Mouse (Mus musculus) urinary bladder, adult 18-20 months (tissue): ENCODE measurements around the gene Hist3h2ba.

Experiments used
- DNase-seq, 2 experiments: peaks; one replicate each; pipeline ENCODE4 v3.0.0; 2022; ENCODE audit warnings: low spot score in 2 of 2, mixed read lengths in 2 of 2

Hist3h2ba gene

DNA sequence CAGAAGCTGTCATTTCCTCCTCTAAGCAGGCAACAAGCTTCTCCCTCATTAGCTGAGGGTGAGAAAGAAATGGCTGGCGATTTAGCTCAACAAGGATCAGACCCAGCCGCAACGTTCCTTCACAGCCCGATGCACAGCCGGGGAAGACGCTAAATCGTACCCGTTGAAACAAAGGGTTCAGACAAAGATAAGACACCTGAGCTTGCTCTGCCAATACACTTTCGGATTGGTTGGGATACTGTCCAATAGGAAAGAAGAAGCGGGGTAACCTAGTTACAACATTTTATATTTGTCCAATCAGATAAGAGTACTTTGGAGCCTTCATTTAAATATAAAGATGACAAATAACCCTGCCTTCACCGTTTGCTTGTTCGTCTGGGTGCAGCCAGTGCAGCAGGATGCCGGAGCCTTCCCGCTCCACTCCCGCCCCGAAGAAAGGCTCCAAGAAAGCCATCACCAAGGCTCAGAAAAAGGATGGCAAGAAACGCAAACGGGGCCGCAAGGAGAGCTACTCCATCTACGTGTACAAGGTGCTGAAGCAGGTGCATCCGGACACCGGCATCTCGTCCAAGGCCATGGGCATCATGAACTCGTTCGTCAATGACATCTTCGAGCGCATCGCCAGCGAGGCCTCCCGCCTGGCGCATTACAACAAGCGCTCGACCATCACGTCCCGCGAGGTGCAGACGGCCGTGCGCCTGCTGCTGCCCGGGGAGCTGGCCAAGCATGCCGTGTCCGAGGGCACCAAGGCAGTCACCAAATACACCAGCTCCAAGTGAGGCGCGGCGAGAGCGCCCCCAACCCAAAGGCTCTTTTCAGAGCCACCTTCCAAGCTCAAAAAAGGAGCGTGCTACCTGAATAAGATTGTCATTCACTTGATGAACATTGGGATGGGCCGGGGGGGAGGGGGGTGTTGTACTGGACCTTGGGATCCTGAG is at the start of gene Hist3h2ba:
TSS of gene Hist3h2ba (plus strand) at position 379 of the 938 bp plus-strand sequence.
- DNase-seq: peak in 1 of 2 experiments; percentile 44

DNA sequence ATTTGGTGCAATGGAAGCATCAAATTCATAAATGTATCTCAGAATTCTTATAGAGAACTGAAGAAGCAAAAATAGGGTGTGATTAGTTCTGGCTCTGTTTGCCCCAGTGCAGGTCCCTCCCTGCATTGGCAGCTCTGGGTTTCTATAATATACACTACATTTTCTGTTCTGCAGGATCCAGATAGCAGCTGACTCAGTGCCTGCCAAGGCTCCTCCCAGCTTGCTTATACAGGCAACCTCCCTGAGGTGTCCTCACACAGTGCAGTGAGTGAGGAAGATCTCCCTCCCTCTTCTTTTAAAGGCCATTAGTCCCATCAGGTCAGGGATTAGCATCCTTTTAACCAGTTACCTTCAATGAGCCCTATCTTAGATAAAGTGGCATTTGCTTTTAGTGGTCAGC is 47.6 kb upstream of the Hist3h2ba start:
- DNase-seq: no peak

DNA sequence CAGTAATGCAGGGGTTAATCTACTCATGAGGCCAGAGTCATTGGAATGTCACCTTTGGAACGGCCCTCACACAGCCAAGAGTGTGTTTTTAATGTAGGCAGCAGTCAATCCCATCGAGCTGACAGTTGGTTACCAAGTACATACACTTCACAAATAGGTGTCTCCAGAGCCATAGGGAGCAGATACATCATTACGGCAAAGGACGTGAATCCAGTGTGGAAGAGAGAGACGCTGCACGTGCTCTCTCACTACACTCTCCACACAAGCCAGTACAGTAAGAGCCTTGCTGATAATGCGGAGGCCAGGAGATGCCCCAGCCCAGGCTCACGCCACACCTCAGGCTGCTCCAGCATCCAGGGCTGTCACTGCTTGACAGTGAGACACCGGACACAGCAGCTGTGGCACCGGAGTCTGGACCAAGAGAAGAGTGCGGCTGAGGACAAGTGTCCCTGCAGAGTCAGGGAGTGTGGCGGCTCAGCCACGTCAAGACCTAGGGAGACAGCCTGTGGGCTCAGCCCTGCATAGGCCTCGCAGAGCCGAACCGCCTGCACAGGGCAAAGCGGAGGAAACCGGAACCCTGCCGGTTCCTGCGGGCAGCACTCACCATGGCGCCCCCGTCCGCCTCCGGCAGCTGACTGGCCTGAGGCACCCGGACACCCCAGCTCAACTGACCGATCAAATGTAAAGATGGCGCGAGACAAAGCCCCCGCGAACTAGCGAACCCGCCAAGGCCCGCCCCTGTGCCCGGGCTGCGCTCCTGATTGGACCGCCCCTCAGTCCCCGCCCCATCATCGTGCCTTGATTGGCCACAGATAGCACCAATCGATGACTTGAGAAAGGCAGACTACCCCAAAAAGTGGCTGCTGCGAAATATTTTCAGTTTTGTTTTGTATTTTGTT is 45.0 kb upstream of the Hist3h2ba start, which contains the start of gene Zfp39:
TSS of gene Zfp39 (minus strand) at position 715 of the 899 bp plus-strand sequence.
- DNase-seq: peak; percentile 93 to 98

DNA sequence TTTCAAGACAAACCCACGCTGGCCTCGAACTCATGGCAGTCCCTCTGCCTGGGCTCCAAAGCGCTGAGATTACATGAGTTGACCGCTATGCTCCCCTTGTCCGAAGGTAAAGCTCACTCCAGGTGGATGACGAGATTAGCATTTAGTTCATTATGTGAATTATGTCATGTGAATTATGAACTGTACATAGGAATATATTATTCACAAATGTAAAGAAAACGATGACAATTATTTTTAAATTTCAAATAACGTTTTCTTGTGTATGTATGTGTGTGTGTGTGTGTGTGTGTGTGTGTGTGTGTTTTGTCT is 44.4 kb upstream of the Hist3h2ba start:
- DNase-seq: no peak

DNA sequence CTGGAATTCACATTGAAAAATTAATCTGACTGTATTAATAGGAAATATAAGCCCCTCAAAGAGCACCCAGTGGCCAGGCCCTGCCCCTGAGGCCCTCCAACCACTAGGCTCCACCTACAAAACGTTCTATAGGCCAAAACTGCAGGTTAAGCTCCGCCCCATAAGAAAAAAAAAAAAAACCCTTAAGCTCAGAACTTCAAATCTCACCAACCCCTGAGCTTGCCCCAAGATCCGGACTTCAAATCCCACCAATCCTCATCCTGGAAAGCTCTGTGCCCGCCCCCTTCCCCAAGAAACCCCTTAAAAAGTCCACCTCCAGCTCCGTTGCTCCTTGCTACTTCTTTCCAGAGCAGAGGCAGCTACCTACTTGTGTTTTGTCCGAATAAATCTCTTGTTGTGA is 43.9 kb upstream of the Hist3h2ba start:
- no peak for DNase-seq

DNA sequence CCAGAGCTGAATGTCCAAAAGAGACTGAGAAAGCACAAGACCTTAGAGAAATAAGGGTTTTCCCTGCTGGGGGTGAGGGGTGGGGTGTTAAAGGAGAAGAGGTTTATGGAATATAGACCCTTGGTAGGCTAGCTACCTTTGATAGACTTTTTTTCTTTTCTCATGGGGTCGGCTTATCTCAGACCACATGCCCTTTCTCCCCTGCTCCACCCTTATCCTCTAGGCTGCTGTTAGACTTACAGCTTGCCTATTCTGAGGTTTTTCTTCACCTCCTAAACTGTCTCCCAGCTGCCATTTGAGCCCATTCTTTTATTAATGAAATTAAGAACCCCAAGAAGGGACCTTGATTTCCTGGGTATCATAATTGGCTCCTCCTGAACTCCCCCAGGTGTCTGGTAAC is 34.9 kb upstream of the Hist3h2ba start:
- DNase-seq: no peak

DNA sequence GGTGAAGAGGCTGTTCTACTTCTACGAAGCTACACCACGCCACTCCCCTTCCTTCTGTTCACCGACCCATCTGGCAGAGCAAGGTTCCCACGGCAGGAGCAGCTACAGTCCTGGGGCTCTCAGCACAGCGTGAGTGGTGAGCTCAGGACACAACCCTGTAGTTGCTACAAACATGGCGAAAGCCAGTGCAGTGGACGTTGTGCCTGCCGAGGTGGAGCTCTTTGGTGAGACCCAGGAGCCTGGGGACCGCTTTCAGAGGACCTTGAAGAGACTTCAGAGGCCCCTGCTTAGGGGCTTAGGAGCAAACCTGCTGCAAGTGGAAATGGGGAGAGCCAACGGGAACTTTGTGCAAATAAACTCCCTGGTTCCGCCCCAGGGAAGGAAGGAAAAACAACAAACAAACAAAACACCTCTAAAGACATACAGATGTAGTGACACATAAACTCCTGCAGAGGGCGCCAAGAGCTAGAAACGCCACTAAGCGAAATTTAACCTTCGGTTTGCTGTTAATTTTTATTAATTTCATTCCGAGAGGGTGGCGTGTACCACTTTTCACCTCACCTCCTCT is 34.2 kb upstream of the Hist3h2ba start:
- peak in 1 of 2 experiments; percentile 29 for DNase-seq

DNA sequence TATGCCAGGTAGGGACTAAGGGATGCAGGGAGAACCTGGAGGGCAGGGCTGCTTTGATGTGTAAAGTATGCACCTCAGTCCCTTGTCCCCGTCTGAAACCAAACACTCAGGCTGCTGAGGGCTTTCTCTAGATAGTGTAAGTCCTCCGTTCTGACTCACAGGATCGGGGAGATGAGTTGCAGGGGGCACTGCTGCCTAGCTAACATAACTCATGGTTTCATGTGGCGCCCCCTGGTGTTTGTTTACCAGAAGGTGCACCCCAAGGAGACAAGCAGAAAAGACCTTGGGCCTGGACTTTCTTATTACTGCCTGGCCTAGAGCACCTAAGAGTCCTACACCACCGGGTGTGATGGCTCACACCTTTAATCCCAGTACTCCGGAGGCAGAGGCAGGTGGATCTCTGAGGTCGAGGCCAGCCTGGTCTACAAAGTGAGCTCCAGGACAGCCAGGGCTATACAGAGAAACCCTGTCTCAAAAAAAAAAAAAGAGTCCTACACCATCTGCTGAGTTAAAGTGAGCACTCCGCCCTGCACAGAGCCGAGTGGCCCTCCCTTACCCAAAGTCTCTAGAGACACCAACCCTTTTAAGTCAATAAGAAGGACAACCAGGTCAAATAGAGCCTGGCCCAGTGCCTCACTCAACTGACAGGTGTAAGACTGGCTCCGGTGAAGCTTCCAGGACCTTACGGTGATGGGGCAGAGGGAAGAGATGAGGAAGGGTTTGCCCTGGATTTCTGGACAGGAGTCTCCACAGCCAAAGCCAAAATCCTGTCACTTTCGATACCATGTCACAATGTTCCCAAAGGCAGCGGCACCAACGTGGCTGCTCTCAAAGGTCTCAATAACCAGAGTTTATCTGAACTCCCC is 31.6 kb upstream of the Hist3h2ba start:
- no peak for DNase-seq

DNA sequence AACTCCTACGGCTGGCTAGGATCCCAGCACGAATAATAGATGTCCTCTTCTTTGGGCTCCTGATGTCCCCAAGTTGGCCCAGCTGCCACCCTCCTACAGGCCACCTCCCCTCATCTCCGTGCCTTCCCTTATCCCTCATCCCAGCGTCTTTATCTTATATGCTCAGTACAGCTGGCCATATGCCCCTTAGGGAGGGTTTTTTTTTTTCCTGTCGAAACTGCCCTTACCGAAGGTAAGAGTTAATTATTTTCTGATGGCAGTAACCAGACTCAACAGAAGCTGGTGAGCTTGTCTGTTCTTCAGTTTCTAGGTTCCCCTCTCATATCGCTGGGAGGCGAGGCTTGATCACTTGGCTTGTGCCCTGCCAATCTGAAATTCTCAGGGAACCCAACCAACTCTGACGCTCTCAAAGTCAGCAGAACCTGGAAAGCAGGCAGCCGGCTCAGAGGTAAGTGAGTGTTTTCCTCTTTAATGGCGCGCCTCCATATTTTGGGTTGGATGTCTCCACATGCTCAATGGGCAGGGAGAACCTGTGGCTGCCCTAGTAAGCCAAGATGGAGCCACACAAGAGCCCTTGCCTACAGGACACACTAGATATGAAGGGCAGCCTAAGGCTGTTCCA is 30.9 kb upstream of the Hist3h2ba start, which contains the start of gene Btnl10:
TSS of gene Btnl10 (plus strand) at position 164 of the 622 bp plus-strand sequence.
- no peak for DNase-seq

DNA sequence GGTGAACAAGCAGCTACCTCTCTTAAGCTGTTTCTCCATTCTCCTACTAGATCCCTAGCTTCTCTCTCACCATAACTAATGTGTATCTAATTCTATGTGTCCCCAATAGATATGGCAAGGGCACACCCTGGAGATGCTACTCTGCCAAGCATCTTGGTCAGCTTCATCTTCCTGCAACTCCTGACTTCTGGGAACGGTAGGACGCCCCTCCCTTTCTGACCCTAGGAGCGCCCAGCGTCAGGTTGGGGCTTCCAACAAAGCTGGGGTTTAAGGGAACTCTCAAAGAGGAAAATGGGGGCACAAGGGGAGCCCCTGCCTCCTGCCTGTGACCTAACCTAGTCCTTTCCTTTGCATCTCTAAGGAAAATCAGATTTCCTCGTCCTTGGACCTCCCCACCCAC is 30.0 kb upstream of the Hist3h2ba start:
- DNase-seq: no peak

DNA sequence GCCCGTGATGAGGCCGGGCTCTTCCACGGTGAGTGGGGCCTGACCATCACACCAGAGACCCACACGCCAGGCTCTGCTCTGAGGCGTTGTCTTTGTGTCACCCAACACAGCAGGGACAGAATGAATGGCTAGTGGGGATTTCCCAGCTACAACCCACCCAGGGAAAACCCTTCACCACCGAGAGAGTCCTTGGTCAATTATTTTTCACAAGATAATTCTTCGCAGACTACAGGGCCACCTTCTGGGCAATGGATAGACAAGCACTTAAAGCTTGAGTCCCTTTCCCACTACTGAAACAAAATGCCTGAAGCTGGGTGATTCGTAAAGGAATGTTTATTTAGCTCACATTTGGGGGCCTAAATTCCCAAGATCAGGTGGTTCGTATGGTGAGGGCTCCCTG is 26.3 kb upstream of the Hist3h2ba start:
- DNase-seq: no peak

DNA sequence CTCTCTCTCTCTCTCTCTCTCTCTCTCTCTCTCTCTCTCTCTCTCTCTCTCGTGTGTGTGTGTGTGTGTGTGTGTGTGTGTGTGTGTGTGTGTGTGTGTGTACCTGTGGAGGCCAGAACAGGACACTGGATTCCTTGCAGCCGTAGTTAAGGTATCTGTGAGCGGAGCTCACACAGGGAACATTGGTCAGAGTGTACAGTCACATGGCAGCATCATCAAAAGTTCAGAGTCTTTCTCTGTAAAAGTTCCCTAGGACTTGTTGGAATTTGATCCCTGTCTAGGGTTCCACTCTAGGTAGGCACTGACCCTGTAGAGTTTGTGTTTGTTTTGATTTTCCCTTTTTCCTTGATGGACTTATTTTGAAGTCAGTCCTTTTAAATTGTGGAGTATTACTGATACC is 22.1 kb upstream of the Hist3h2ba start:
- DNase-seq: no peak

DNA sequence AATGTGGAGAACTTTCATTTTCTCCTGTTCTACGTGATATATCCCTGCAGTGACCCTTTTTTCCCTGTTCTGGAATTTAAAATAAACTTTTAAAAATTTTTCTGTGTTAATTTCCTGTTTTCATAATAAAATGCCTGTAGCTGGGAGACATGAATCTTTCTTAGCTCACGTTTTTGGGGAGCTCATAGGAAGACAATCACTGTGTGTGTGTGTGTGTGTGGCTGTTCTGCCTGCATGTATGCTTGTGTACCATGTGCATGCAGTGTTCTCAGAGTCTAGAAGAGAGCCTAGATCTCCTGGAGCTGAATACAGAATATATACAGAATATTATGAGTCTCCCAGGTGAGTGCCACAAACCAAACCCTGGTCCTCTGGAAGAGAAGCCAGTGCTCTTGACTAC is 21.7 kb upstream of the Hist3h2ba start:
- no peak for DNase-seq

DNA sequence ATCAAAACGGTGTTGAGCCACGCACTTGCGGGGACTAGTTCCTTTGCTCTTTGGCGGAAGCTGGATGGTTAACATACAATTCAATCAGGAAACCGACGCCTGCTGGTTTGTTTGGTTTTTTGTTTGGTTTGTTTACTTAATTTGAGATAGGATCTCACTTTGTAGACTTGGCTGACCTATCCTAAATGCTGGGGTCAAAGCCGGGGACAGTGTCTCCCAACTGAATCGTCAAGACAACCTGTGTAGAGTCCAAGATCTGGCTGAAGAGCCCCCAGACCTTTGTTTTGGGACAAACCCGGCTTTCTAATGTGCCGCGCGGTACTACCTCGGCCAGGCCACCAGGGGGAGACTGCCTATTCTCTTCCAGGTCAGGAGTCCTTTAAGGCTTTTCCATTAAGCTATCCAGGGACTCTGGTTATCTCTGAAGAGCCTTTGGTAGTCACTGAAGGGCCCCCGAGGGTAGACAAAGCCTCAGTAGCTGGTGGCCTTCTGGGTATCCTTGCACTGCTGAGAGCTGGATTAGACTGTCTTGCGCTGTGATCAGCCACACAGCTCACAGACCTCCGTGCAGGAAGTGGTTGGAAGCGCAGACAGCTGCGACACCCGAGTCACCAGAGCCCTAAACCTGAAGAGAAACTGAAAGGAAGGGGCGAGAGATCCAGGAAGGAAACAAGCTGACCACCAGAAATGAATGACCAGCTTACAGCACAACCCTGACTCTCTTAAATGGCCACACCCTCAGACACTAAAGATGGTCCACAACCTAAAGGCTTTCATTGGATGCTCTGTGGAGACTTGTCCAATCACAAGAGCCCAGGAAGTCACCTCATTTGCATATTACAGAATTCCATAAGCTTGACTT is 20.7 kb upstream of the Hist3h2ba start:
- peak in 1 of 2 experiments; percentile 35 for DNase-seq

DNA sequence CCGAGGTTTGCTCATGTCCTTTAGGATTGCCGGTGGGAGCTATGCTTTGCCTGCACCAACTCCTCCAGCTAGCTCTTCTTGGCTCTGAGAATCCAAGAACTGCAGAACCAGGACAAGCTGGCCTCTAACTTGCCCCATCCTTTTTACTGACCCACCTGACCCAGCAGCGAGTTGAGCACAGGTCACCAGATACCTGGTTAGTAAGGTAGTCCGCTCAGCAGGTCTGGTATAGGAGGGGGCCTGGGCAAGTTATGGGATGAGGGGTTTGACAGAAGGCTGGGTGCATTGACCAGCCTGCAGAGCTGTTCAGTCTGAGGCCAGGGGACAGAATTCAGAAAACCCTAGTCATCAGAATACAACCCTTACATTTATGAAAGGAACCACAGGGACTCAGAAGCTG is 19.7 kb upstream of the Hist3h2ba start:
- no peak for DNase-seq

DNA sequence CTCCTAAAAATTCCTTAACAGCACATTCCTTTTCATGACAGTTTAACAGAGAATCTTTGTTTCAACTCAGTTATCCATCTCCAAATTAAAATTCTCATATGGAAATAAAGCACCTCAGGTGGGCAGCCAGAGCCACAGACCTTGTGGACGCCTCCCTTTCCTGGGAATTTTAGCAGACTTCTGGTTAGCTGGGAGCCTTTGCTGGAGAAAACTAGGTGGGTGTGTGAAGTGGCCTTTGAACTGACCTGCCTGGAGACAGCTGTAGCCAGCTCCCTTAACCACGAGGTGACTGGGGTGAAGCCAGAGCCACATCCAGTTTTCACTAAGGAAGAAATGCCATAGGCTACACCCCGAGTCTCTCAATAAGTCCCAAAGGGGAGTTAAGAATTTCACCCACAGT is 19.1 kb upstream of the Hist3h2ba start:
- DNase-seq: no peak

DNA sequence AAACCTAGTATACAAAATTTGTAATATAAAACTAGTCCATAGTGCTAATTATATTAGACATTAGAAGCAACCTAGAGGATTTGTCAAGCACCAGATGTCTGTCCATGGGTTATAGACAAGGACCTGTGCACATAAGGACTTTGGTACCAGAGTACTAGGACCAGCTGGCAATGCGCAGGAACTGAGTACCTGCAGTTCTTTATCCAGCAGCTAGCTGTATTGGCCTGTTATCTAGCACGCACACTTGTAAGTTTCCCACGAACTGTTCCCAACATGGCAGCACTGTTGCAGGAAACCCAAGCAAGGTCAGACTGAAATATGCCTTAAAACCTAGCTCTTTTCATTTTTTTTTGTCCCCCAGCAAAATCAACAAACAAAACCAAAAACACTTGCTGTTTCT is 18.5 kb upstream of the Hist3h2ba start:
- no peak for DNase-seq

DNA sequence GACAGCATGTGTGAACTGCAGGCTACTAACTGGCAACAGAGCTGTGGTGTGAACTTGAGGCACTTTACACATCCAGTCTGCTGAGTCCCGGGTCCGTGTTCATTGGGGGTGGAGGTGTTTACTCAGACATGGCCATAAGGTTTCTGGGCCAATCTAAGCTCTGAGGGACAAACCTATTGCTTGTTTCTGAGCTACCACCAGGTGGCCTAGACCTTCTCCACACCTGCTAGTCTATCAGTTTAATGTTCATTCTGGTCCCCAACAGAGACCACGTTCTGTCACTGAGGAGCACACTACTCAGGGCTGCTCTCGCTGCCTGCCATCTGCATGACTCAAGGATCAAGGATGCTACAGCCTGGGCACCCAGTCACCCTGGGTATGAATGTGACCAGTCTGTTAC is 17.1 kb upstream of the Hist3h2ba start:
- DNase-seq: no peak

DNA sequence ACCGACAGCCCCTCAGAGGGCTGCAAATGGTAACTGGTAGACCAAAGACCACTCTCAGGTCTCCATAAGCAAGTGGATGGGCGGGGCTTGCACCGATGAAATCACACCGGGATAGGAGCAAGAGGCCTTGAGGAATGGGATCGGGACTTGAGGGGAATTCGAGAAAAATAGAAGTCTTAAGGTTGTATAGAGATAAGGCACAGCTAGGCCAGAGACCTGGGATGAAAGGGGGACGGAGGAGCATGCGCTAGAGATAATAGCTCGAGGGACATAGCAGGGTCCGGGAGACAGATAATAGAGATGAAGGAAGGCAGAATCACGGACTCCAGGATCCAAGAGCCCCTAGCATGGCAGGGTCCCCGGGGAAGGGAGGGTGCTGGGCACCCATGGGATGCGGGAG is 10.8 kb upstream of the Hist3h2ba start:
- DNase-seq: no peak
